Mouse (Mus musculus) layer of hippocampus, adult 8-10 months (tissue): ENCODE data around the gene Fxr2. TPM values are rescaled to one million over a fixed set of nuclear protein-coding genes. Genes with fewer than 3 reads are reported as not detected.
A peak's percentile ranks its signal among the peaks of the same experiment; 100 is the strongest.

Experiments used
- DNase-seq, 2 experiments: peaks; one replicate each; pipeline ENCODE4 v3.0.0; 2022; ENCODE audit warnings: low spot score in 2 of 2
- total RNA-seq, 4 experiments: library from RNA; stranded (reverse); gene quantifications; 2 replicates each; pipeline ENCODE4 v1.2.4; 2022

The Fxr2 gene
- 100 to 1,000 TPM; 132 to 154 (median 139) TPM for total RNA-seq

DNA sequence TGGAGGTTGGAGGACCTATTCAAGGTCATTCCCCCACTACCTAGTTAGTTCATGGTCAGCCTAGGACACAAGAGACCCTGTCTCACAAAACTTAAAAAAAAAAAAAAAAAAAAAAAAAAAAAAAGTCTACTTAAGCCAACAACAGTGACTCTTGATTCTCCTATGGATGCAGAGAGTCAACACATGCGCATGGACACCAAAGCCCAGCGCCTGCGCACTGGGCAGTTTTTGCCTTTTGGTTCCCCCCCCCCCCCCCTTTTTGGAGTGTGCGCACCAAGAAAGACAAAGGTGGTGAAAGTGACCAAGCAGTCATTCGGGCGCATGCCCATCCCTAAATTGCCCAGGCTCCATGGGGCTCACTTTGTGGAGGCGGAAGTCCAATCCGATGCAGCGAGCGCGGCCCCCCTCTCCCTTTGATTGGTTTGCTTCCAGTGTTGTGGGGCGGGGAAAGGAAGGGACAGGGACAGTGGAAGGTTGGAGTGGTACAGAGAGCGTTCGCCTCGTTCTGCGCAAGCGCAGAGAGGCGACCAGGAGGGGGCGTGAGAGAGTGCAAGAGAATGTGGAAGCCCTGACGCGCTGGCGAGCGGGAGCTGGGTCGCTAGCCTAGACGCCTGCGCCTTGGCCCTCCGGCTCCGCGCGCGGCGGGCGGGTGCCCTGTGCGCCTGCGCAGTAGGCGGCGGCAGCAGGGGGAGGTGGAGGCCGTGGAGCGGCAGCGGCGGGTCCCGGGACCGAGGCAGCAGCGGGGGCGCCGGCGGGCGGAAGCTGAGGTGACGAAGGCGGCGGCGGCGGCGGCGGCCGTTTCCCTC, at the start of gene Fxr2:
Gene Fxr2, plus strand, starts transcription at position 707 of the 806 bp plus-strand sequence.
- peak; percentile 100 for DNase-seq

DNA sequence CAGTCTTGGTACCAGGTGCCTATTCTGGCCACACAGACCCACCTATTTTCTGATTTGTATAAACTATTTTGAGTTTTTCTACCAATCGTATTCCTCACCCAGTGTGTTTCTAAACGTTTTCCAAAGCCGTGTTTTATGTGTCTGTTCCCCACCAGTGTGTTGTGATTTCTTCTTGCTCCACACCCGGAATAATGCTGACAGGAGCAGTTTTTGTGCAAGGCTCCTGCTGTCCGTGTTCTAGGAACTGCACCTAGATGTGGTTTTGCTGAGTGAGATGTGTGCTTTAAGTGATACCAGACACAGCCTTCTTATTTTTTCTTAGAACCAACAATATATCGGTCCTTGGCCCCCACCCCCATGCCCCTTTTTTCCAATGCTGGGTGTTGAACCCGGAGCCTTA, 48.8 kb upstream of the Fxr2 start:
- DNase-seq: no peak

DNA sequence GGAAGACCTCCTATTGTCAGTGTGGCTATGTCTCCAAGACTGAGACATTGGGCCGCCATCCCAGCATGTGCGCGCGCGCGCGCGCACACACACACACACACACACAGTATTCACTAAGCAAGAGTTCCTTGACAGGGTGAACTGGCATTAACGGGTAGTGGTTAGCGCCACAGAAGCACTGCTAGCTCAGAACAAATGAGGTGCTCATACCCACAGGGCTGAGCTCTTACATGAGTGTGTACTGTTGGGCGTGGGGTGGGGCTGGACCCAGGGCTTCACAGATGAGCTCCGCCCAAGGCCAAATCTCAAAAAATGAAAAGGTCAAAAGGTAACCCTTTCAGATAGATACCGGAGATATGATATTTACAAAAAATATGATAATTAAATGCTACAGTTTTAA, 47.9 kb upstream of the Fxr2 start:
- DNase-seq: no peak

DNA sequence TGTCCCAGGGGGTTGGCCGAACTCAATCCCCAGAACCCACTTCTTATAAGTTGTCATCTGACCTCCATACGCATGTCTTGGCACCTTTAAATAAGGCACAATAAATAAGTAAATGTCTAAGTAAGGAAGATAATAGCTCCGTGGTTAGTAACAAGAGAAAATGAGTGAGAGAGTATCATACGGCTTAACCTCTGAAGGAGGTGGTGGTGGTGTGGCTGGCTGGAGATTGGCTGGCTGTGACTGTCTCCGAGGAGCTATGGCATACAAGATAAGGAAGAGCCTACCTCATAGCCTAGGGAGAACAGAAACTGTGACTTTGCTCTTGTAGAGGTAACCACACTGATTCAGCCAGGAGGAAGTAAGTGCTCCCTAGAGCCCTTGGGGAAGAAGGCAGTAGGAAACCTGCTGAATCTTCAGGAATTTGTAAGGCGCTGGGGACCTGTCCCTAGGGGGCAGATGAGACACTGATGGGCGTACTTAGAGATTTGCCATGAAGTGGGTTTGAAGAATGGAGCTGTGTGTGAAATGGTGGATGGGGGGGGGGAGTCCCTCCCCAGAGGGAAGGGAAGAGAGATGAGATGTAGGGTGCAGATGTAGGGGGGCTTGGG, 47.0 kb upstream of the Fxr2 start:
- DNase-seq: no peak

DNA sequence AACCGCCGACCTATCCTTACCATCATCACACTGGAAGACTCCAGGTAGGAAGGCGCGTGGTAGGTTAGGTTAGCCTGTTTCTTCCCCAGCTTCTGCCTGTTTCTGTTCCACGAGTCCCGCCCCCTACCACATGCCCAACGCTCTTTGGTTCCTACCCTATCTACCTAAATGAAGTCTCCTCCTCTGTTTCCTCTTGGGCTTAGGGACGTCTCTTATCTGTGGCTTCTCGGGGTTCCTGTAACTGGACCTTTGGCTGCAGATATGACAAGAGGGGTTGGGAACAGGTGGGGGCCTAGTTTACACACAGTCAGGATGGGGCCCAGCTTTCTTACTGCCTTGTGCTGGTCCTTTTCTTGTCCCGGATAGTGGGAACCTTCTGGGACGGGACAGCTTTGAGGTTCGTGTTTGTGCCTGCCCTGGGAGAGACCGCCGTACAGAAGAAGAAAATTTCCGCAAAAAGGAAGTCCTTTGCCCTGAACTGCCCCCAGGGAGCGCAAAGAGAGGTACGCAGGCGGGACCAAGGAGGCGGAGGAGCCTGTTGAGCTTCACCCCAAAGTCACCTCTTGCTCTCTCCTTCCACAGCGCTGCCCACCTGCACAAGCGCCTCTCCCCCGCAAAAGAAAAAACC, 43.5 kb upstream of the Fxr2 start:
- DNase-seq: no peak

DNA sequence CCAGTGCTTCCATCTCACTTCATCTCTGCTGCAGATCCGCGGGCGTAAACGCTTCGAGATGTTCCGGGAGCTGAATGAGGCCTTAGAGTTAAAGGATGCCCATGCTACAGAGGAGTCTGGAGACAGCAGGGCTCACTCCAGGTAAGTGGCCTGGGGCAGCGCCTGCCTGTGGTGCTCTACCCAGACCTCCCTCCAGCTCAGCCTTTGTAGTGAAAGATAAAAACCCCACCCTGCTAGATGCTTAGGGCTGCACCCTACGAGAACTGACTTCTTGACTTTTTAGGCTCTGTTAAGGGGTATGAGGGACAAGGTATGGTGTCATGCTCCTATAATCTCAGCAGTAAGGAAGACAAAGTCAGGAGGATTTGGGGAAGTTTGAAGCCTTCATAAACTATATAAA, 42.2 kb upstream of the Fxr2 start:
- DNase-seq: no peak

DNA sequence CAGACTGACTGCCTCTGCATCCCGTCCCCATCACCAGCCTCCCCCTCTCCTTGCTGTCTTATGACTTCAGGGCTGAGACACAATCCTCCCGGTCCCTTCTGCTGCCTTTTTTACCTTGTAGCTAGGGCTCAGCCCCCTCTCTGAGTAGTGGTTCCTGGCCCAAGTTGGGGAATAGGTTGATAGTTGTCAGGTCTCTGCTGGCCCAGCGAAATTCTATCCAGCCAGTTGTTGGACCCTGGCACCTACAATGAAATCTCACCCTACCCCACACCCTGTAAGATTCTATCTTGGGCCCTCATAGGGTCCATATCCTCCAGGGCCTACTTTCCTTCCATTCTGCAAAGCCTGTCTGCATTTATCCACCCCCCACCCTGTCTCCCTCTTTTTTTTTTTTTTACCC, 41.4 kb upstream of the Fxr2 start:
- no peak for DNase-seq

DNA sequence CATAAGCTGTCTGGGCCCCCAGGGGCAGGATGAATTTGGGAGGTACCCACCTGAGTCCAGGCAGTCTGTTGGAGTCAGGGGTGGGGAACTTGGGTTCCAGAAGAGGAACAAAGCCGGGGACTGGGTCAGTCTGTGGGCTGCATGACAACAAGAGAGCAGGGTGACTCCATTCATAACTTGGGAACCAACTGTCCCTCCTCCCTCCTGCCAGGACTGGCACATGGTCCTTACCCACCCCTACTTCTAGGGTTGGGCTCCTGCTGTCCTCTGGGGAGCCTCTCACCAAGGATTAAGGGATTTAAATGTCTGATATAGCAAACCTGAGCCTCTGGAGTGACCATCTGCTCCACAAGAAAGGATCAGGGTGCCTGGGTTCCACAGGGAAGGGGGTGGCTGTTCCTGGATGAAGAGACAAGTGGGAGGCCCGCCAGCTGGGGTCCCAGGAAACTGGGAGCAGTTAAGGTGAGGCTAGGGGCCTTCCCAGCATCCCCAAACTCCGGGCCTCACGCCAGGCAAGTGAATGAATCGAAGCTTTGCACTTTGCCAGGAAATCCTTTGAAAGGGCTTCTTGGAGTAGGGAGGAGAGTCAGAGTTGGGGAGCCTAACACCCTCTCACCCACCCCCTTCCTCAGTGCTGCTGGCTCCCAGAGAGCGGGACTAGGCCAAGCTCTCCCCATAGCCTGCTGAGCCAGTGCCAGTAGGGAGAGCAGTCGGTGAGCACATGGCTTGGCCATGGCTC, 40.7 kb upstream of the Fxr2 start:
- DNase-seq: peak; percentile 76 to 86

DNA sequence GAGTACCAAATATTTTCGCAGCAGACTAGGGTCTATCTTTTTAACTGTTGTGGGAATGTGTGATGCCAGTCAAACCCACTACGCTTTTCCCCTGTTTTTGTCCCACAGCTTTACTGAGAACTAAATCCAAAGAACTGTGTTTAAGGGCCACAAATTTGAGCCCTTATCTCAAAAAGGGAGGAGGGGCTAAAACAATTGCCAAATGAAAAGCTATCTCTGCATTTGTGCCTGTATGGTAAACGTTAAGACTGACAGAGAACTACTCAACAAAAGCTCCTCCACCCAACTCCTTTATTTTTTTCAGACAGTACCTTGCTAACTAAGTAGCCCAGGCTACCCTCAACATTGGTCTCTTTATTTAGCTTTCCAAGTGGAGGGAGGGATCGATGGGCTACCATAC, 40.0 kb upstream of the Fxr2 start:
- DNase-seq: no peak

DNA sequence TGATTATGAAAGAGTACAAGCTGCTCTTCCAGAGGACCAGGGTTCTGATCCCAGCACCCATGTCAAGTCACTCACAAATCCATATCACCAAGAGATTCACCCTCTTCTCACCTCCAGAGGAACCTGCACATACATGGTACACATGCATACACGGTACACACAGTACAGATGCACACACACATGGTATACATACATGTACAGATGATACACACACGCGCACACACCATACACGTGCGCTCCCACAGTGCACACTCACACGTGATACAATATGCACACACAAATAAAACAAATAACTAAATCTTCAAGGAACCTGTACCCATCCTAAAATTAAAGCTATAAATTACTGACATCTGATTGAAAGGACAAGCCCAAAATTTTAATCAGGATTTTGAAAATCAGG, 37.9 kb upstream of the Fxr2 start:
- no peak for DNase-seq

DNA sequence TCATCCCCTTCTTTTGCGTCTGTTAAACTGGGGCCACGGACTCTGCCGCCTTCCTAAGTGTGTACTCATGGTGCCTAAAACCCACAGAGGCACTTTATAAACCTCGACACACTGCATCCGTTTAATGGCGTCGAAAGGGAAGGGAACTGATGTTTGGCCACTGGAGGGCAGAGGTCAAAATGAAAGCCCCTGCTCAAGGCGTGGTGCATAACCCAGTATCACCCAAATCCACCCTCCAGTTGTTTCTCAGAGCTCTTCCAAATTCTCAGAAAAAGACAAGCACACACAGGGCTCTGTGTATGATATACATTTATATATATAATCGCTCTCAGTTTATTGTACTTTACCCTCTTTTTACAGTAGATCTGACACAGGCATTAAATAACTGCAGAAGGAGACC, 33.4 kb upstream of the Fxr2 start:
- no peak for DNase-seq

DNA sequence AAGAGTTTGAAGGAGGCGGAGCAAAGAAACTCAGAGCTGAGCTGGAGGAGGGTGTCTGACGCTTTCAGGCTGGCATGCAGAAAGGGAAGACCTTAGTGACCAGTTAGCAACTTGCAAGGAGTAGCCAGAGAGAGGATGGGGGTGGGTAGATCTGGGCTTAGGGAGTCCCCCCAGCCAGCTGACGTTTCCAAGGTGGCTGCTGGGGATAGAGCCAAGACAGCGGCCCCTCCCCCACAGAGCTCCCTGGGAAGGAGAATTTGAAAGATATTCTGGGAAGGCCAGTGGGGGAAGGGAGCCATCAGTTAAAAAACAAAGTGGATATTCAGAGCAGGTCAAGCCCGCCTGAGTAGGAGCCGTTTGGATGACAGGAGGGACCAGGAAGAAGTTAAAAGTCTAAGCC, 32.7 kb upstream of the Fxr2 start:
- peak; percentile 73 to 83 for DNase-seq

DNA sequence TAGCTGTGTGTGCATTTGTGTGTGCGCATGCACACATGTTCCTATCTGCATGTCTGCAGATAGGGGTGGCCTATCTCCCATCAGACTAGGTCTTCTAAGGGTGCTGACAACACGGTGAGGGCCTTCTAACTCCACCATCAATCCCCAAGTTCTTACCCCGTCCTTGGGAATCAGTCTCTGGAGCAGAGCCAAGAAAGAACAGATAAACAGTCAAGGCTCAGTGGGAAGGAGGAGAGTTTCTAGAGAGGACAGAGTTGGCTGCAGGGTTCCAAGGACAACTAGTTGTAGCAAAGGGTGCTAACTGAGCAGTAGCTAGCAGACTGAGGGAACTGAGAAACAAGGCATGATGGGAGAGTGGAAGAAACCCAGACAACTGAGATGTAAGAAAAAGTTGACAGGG, 31.0 kb upstream of the Fxr2 start:
- DNase-seq: no peak

DNA sequence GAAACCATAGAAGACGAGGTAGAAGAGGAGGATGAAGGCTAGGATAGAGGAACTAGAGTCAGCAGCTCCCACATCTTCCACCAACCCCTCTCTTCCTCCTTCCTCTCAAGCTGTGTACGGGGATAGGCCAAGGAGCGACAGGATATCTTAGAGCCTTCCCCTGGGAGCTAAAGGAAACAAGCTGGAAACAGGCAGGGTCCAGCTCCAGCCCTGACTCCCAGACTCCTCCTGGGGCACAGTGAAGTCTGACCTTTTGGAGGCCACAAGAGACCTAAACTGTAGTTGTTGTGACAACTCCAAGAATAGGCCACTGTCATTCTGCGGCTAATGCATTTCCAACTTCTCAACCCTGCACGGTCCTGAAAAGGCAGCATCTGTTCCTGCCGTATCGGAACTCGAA, 29.3 kb upstream of the Fxr2 start:
- DNase-seq: no peak

DNA sequence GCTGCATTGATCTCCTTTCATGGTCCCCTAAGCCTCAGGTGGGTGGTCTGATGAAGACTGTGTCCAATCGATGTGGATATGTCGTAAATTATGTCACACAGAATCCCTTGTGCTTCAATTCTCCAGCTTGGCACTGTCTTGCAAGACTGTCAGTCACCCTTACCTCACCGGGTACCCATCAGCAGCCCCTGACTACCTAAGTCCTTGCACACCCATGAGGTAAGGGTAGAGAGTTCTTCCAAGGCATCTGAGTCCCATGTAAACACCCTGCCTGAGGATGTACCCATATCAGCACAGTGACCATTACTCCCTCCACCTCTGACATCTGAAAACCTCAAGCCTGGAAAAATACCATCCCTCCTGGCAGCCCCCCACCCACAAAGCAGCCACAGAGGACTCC, 28.4 kb upstream of the Fxr2 start:
- DNase-seq: no peak

DNA sequence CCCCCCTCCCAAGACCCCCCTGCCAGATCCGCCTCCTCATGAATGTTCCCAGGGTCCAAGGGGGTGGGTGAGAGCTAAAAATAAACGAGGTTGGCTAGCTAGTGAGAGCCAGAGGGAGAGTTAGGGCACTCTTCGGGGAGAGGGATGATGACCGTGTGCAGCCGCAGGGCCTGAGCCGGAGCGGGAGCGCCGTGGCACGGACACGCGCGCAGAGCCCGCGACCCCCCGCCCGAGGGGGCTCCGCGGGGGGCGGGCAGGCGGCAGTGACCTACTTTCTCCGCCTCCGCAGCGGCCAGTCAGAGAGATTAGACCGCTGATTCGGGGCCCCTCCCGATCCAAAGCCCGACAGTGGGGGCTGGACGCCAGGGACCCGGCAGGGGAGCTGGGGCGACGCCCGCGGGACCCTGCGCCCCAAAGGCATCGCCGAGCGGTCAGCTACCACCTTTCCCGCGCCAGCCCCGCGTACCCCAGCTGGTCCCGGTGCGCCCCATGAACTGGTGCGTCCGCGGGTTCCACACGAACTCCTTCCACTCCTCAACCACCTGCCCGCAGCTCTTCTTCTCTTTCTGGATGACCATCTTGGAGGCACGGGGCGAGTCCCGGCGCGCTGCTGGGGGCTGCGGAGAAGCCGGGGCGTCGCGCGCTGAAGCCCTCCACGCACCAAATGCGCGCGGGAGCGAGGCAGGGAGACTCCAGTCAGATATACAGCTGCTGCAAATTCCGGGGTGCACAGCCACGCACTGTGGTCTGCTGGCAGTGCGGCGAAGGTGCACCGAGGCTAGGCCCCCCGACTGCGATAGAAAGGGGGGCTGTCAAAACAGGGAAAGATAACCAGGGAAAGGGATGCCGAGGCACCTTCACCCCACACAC, 27.8 kb upstream of the Fxr2 start:
- no peak for DNase-seq

DNA sequence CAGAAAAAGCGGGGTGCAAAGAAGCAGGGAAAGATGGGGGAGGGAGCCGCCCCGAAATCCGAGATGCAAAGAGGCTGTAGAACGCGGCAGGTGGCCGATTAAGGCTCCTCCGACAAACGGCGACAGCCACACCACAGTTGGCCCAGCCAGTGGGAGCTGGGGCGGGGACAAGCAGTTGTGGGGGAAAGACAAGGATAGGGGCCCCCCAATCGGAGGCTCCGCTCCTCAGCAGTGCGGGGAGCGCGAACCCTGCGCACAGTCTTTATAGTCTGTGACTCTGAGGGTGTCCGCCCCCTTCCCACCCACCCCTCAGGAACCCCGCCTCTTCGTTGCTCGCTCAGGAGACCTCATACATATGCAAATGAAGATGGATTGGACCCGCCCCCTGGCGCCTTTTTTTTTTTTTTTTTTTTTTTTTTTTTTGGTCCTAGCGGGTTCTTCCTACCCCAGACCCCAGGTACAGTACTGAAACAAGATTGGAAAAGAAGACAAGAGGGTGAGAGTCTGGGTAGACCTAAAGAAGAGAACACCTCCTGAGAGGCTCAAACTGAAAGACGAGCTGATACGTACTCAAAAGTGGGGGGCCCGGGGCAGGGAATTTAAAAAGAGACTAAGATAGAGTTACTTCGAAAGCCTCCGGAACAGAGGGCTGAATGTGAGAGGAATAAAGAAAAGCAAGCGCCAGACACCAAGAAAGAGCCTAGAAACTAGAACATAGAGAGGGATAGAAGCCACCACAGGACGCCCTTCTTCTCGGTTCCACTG, 26.9 kb upstream of the Fxr2 start, which contains the start of gene Atp1b2:
Gene Atp1b2, minus strand, starts transcription at position 217 of the 765 bp plus-strand sequence.
- peak; percentile 79 to 82 for DNase-seq

DNA sequence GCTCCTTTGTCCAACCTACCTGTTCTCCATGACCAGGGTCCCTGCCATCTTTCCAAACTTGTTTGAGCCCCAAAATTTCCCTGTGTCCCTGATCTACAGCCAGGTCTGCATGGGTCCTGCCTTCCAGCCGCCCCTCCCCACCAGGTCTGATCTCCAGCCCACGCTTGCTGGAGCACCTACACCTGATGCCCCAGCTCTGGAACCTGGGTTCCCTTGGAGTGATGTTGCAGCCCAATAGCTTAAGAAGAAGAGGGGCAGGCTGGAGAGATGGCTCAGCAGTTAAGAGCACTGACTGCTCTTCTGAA, 26.3 kb upstream of the Fxr2 start:
- no peak for DNase-seq

DNA sequence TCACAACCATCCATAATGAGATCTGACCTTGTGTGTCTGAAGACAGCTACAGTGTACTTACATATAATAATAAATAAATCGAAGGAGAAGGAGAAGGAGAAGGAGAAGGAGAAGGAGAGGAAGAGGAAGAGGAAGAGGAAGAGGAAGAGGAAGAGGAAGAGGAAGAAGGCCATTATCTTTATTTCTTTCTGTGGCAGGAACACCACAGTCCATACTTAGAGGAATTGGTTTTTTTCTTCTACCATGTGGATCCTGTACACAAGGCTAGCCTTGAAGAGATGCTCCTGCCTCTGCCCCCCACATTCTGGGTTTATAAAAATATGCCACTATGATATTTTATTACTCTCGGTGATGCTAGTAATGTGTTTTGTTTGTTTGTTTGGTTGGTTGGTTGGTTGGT, 26.0 kb upstream of the Fxr2 start:
- no peak for DNase-seq

DNA sequence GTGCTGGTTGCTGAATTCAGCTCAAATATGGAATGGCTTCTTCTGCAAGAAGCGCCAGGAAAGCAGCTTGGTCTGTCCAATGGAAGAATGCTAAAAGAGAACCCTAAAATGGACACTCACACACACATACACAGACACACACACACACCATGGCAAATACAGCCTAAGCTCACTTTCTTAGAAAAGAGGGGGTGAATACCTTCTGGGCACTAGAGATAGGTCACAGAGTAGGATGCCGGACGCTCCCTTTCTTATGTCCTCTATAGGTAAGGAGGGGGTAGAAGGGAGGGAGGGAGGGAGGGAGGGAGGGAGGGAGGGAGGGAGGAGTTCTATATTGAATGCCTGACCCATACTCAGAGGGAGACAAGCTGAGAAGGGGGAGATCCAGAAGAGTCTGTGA, 24.3 kb upstream of the Fxr2 start:
- DNase-seq: no peak
